Mouse (Mus musculus) kidney, adult 18-20 months (tissue): ENCODE results near the gene Rpl7l1.

ENCODE experiments used
- DNase-seq: peaks from one replicate; pipeline ENCODE4 v3.0.0; 2021

The Rpl7l1 gene

DNA sequence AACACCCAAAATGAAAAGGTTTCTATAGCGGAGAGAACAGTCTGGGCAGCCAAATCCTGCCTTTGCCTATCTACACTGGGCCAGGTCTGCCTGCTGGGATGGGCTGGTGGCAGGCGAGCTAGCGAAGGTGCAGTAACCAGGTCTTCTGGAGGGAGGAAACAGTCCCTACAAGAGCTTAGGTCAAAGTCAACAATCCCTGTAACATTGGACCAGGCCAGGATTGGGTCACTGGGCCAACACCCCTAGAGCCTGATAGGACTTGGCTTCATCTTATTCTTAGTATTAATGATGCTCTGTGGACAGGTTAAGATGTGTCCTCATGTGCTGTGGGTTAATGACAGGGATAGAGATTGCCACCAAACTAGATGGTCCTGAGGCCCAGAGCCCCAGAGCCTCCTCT is 48.4 kb downstream of the Rpl7l1 start:
- no peak for DNase-seq

- DNase-seq: peak; percentile 90
Measured at GRCm38 (mm10) chr17:46728904-46729318, 53.6 kb downstream of the Rpl7l1 start, which contains the start of gene Gnmt. Gene Gnmt, minus strand, starts transcription at chr17:46729168.

DNA sequence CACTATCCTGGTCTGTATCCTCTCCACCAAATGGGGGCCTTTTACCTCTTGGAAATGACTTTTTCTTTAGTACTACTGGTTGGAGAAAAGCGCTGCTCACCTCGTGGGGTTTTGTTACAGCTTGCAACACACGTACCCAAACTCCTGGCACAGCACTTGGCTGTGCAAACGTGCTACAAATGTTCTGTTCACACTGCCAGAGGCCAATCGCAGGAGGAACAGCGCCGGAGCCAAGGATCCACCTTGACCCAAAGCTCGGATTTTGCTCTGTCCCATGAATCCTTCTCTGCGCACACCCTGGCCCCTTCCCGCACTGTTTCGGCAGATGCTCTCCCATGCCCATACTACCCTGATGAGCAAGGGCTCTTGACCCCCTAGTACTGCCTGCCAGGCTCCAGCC is 54.0 kb downstream of the Rpl7l1 start:
- no peak for DNase-seq

- peak; percentile 60 for DNase-seq
Measured at GRCm38 (mm10) chr17:46728021-46728420, 54.5 kb downstream of the Rpl7l1 start.

GRCm38 (mm10) chr17:46727271-46727670 is 55.2 kb downstream of the Rpl7l1 start:
- DNase-seq: no peak

- DNase-seq: no peak
Measured at GRCm38 (mm10) chr17:46725731-46726645, 56.5 kb downstream of the Rpl7l1 start.

GRCm38 (mm10) chr17:46725273-46725672 is 57.2 kb downstream of the Rpl7l1 start:
- no peak for DNase-seq

DNA sequence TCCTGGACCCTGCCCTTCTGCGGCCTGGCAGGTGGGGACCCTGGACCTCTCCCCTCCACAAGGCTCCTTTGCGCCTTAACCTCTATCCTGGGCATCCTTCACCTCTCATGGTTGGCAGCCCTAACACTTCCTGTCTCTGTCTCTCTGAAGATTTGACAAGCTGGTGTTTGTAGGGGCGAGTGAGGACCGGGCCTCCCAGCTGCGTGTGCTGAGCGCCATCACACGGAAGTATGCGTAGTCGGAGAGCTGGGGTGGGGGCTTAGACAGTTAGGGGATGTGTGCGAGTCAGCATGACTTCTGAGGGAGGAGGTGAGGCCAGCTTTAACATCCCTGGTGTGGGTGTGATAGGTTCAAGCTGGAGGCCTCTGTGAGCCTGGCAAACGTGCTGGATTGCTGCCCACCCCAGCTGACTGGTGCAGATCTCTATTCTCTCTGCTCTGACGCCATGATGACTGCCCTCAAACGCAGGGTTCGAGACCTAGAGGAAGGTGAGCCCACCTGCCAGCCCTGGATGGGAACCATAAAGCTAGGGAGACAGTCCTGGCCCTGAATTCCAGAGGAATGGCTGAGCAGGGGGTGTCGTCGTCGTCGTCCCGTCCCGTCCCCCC is 57.9 kb downstream of the Rpl7l1 start:
- DNase-seq: no peak
